Mouse (Mus musculus): Measurements from ENCODE around the gene Rpl36a-ps1. TPM values are rescaled to one million over a fixed set of nuclear protein-coding genes. Genes with fewer than 3 reads are reported as not detected.
"Not testable (repeated sequence)": the region's sequence is repeated elsewhere in the genome, so short reads cannot be mapped to it uniquely, and the experiment has no call there.

Rpl36a-ps1 gene
- total RNA-seq (2021) = 1 to 10 TPM; 1.6 to 1.7 TPM

DNA sequence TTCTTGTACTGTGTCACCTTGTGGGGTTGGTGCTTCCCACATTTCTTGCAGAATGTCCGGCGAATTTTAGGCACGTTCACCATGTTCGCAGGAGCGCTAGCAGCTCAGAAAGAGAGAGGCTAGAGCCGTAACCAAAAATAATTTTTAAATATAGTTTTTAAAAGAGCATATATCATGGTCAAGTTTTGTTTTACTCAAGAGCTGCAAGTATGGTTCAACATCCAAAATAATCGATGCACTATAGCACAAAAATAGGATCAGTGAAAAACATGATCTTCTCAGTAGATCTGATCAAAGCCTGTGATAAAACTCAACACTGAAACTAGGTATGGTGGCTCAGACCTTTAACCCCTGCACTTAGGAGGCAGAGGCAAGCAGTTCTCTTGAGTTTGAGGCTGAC, at the start of gene Rpl36a-ps1:
Gene Rpl36a-ps1 (minus strand): TSS at position 101 of the 400 bp plus-strand sequence.
- no peak for DNase-seq (ENCODE audit: low spot score)
- intact Hi-C loops (cut with DNase I) = no loop called here

DNA sequence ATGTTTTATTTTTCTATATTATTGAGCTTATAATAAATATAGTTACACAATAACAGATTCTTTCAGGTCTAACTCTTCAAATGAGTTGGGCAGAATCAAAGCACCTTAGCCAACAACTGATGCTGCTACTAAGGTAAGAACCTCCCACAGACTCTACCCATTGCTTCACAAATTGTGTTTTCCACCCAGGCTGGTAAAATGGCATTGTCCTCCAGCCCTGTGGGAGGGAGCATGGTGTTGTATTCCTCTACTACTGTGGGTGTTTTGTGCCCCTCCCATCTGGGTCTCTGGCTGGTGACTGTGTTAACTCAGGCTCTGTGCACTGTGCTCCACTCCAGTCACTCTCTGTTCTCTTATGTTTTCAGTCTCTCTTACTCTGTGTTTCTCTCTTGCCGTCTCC, 49.4 kb upstream of the Rpl36a-ps1 start:
- DNase-seq (ENCODE audit: low spot score) = no peak
- intact Hi-C loops (cut with DNase I) = no loop called here

DNA sequence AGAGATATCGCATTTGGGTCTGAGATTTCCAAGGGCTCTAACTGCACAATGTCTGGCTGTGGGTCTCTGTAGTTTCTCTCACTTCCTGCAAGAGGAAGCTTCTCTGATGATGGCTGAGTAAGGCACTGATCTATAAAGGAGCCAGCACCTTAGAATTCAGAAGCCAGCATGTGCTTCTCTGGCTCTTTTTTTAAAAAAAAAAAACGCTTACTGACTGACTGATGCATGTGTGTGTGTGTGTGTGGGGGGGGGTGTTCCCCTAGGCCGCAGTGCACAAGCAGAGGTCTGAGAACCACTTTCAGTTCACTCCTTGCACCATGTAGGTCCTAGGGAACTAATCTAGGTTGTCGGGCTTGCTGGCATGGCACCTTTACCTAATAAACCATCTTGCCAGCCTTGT, 47.3 kb upstream of the Rpl36a-ps1 start:
- intact Hi-C loops (cut with DNase I) = no loop called here

DNA sequence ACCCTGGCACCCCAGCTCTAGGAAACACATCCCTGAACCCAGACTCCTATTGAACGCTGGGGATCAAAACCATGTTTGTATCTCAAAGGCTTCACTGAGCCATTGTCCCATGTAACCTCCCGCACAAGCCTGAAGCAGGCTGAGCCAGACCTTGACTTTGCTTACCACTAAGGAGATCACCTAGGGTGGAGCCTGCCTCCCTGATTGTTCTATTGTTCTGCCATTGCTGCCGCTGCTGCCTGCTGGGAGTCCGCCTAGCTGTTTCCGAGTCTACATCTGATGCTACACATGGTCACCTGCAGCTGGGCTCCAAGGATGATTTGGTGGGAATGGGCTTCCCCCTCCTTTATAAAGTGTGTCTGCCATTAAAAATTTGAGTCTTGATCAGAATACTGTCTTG, 45.2 kb upstream of the Rpl36a-ps1 start:
- intact Hi-C loops (cut with DNase I) = not testable (repeated sequence)

More for the DNA sequence above, 47.3 kb upstream of the Rpl36a-ps1 start:
- DNase-seq (ENCODE audit: low spot score) = no peak

DNA sequence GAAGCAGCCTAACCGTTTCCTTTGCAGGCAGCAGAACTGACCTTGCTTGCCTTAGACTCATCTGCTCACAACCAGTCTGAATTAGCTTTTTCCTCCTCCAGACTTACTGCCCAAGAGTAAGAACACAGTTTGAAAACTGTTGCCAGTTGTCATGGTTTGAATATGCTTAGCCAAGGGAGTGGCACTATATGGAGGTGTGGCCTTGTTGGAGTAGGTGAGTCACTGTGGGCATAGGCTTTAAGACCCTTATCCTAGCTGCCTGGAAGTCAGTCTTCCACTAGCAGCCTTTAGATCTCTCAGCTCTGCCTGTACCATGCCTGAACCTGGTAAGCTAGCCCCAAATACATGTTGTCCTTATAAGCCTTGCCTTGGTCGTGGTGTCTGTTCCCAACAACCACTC, 43.6 kb upstream of the Rpl36a-ps1 start:
- intact Hi-C loops (cut with DNase I) = no loop called here
- no peak for DNase-seq (ENCODE audit: low spot score)

More for the DNA sequence above, 45.2 kb upstream of the Rpl36a-ps1 start:
- DNase-seq (ENCODE audit: low spot score) = not testable (repeated sequence)

DNA sequence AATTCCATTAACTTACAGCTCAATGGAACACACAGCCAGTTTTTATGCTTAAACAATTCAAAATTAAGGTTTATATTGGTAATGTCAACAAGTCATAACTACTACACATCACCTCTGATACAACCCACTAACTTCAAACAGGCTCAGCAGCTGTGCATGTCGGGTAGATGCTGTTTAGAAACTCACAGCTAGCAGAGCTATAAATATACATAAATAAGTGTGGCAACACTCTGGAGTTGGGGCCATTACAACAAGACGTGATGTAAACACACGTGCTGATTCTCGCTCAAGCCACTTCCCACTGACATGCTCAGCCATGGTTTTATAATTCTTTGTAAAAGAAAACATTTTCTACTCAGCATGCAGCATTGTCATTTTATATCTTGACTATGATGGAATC, 41.9 kb upstream of the Rpl36a-ps1 start:
- no peak for DNase-seq (ENCODE audit: low spot score)
- intact Hi-C loops (cut with DNase I) = no loop called here

DNA sequence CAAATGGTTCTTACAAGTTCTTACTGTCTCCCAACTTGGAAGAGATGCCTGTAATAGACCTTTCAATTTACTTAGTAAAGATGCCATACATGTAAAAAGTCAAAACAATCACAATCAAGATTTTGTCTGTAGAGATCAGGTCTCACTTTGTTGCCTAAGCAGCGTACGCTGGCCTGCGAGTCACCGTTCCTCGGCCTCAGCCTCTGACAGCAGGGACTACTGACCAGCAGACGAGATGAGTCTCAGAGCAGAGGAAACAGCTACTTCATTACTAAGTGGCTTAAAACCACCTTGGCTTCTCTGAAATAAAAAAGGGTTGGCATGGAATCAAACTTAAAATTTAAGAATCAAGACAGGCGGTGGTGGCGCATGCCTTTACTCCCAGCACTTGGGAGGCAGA, 40.7 kb upstream of the Rpl36a-ps1 start:
- intact Hi-C loops (cut with DNase I); DNase-seq (ENCODE audit: low spot score): not testable (repeated sequence)

DNA sequence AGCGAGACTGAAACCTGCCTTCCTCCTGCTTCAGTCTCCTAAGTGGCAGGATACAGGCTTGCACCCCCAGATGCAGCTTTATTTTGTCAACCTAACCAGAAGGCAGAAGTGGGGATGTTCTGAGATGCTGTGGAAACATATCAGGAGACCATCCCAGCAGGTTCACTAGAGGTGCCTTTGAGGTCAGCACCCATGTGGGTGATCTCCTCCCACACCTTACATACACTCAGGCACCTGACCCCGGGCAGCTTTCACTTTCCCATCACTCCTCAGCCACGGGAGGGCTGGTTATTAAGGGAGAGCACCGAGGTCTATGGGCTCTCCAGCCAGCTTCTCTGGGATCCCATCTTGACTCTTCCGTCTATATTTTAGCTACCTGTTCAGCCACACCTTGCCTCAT, 38.5 kb upstream of the Rpl36a-ps1 start:
- intact Hi-C loops (cut with DNase I) = no loop called here
- no peak for DNase-seq (ENCODE audit: low spot score)

DNA sequence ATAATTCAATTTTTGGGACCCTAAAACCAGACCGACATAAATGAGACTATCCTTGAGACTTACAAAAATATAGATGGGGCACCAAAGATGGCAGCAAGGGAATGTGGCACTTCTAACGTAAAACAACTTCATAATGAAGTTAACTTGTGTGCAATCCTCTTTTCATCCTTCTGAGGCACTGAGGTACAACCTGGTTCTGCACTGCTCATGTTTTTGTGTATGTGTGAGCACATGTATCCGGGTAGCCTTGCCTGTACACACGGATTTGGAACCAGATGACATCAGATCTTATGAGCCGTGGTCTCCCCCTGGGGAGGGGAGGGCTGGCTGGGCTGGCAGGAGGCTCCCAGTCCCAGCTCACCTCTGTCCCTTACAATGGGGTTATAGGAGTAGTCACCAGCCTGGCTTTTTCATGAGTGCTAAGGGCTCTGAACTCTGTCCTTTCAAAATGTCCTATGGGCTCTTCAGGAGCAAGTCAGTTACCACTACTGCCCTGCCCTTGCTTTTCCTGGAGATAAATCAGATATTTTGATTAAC, 37.3 kb upstream of the Rpl36a-ps1 start:
- intact Hi-C loops (cut with DNase I) = no loop called here
- DNase-seq (ENCODE audit: low spot score) = no peak

DNA sequence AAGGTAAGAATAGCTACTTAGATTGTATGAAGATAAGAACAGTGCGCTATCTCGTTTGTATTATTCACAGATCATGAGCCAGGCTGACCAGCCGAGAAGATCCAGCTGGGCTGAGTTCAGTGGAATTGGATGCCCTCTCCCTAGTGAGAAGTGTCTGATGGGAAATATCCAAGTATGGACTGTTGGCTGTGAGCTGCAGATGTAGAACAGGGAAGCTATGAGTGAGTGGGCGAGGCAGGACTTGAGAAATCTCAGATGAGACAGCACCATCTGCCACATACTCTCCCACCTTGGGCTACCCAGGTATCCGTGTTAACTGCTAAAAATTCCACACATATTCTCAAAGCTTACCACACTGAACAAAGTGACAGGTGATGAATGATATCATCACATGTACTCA, 35.9 kb upstream of the Rpl36a-ps1 start:
- intact Hi-C loops (cut with DNase I) = loop anchor here (10.0 kb wide), 1 partner anchor 1475 kb away; no protein-coding TSS in a partner anchor
- DNase-seq (ENCODE audit: low spot score) = no peak

DNA sequence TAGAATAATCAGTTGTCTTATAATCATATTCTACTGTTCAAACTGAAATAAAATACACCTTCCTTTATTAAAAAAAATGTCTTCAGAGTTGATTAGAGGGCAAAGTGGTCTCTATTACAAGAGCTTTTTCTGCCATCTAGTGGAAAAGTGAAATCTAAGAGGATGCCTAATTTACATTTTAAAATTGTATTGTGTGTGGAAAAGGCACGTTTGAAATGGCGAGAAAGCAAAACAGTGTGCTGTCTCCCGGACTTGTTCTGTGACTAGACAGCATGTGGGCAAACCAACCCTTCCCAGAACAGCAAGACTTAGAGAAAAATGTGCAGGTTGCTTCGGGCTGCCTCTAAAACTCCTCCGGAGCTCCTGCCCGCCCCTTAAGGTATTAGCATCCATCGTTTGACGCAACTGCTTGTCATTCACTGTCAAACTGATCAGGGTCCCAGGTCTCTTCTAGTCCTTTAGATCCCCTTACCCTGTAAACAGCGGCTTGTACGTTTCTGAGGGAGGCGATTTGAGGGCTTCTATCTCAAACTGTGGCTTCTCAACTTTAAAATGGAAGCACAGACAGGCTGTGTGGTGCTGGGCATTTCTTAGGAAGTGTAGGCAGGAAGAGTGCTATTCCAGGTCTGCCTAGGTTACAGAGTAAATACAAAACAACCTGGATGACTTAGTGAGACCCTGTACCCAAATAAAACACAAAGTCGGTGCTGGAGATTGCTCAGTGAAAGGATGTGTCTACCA, 28.4 kb upstream of the Rpl36a-ps1 start:
- intact Hi-C loops (cut with DNase I) = loop anchor here (10.0 kb wide), 1 partner anchor 1468 kb away; no protein-coding TSS in a partner anchor

DNA sequence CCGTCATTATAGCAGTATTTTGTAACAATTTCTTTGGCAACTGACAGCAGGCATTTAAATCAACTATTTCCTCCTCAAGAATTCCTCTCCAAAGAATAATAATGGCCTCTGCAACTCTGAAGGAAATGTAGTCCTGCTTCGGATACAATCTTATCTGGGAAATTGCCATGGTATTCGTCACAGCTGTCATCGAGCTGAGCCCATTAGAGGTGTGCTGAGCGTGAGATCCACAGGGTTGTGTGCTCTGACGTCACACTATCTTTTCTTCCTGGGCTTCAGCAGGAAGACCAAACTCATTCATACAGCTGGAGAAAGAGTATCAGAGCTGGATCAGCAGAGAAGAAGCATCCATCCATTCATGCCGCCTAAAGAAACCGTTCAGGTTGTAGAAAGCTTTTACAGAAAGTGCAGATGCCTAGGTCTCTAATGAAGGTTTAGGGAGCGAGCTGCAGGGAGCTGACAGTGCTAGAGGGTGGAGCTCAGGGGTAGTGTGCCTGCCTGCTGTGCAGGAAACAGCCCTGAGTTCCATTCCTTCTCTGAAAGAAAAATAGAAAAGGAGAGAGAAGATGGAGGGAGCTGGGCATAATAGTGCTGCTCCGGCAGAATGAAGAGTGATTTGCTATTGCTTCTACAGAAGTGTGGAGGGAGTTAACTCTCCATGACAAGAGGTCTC, 25.2 kb upstream of the Rpl36a-ps1 start:
- no peak for DNase-seq (ENCODE audit: low spot score)
- intact Hi-C loops (cut with DNase I) = no loop called here

More for the DNA sequence above, 28.4 kb upstream of the Rpl36a-ps1 start:
- DNase-seq (ENCODE audit: low spot score) = no peak

DNA sequence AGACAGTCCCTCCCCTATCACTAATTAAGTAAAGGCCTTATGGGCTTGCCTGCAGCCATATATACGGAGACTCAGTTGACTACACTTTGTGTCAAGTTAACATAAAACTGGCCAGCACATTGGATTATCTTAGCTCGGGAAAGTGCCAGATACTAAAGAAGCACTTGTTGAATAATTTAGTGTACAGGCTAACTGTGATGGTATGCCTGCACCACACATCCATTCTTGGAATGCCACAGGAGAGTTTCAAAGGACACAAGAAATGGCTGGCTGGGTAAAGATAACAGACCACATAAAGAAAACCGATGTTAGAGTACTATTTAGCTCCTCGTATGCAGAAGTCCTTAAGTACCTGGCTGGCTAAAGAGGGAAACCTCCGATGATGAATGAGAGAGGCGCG, 24.6 kb upstream of the Rpl36a-ps1 start:
- intact Hi-C loops (cut with DNase I) = no loop called here
- no peak for DNase-seq (ENCODE audit: low spot score)

DNA sequence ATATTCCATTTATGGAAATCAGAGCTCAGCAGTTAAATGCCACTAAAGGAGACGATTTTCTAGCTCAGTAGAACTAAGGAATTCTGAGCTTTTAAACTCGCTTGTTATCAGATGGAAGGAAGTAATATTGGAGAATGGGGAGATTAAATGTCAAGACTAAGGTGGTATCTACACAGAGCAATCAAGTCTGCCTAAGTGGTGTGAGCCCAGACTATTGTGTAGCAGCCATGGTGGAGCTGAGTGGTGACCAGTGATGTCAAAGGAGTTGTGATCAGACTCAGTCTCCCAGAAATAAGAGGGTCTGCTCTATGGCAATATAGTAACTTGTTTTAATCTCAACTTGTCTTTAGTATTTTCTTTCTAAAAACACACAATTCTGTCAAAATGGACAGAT, 16.8 kb upstream of the Rpl36a-ps1 start:
- intact Hi-C loops (cut with DNase I) = no loop called here
- no peak for DNase-seq (ENCODE audit: low spot score)

DNA sequence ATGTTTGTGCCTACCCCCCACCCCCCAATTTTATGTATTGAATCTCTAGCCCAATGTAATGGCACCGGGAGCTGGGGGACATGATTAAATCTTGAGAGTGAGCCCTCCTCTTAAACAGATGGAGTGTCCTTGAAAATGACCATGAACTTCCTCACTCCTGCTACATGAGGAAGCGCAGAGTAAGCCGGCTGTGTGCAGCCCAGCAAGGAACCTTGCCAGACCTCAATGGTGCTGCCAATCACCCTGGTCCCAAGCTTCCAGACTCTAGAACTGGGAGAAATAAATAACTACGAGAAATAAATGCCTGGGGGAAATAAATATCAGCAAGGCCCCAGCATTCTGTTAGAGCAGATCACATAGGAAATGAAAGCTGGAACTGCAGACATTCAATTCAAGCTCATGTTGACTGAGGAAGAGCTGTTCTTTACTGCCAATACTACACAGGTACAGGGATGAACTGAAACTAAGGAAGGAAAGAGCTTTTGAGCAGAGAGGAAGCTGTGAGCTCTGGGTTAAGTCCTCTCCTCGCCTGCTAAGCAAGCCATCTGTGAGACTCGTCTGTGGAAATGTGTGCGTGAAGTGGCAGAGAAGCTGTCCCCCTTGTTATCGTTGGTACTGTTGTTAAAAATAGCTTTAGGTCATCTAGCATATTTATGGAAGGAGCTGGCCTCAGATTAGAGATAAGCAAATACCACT, 16.3 kb upstream of the Rpl36a-ps1 start:
- intact Hi-C loops (cut with DNase I) = no loop called here
- no peak for DNase-seq (ENCODE audit: low spot score)

DNA sequence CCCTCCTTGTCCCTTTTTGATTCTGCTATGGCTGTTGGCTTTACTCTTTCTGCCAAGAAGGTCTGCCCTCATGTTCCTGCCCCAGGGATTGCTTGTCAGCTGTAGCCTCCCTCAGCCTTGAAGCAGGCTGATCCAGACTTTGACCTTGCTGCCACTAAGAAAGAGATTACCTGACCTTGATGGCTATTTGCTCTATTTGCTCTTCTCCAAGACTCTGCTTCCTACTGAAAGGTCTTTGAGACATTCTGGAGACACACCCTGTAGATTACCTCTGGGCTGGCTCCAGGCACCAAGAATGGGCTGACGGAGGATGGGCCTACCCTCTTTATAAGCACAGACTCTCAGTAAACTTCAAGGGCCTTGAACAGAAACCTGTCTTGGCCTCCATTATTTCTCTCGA, 1.6 kb downstream of the Rpl36a-ps1 start:
- intact Hi-C loops (cut with DNase I) = no loop called here
- no peak for DNase-seq (ENCODE audit: low spot score)

DNA sequence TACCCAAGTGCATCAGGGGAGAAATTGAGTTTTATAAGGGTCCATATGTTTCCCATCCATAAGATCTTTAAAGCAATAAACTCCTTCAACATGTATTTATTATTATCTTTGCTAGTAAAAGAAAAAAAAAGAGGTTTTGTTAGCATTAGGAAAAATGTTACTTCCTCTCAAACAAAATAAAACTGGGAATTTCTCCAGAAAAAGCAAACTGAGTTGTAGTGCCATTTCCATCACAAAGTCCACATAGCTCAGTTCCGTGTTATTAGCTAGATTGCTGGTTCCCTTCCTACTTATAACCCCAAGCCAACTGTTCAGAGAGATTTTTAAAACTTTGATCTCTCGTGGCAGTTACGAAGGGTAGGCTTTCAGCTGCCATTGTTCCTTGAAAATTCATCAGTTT, 3.5 kb downstream of the Rpl36a-ps1 start:
- no peak for DNase-seq (ENCODE audit: low spot score)
- intact Hi-C loops (cut with DNase I) = no loop called here

DNA sequence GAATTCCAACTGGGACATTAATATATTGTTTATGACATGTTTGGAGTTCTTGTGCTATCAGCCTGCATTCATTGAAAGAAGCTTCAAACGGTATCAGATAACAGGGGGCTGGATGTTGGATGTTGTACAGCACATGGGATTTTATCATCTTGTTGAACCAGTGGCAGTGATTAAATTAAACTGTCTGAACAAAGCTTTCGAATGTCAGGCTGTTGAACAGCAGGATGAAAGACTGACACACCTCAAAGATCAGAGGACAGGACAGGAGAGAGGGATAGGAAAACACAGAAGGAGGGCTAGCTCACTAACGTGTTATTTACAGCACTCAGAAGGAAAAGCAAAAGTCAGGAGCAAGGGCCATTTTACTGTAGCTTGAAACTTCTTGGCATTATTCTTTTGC, 4.3 kb downstream of the Rpl36a-ps1 start:
- DNase-seq (ENCODE audit: low spot score) = no peak
- intact Hi-C loops (cut with DNase I) = no loop called here

DNA sequence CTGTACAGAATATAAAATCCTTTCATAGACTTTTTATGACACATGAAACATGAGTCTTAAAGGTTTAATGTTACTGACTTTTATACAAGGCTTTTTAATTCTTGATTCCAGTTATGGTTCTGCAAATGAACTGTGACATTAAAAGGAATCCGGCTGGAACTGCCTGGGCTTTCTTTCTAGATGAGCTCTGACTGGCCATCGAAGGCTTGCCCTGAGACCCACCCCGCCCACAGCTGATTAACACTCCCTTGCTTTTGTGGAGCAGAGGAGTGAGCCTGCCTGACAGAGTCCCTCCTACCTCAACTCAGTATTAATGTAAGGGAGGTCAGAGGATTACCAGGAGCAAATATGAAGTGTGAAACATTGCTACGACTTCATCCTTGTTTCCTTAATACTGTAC, 22.2 kb downstream of the Rpl36a-ps1 start:
- DNase-seq (ENCODE audit: low spot score) = no peak
- intact Hi-C loops (cut with DNase I) = no loop called here

DNA sequence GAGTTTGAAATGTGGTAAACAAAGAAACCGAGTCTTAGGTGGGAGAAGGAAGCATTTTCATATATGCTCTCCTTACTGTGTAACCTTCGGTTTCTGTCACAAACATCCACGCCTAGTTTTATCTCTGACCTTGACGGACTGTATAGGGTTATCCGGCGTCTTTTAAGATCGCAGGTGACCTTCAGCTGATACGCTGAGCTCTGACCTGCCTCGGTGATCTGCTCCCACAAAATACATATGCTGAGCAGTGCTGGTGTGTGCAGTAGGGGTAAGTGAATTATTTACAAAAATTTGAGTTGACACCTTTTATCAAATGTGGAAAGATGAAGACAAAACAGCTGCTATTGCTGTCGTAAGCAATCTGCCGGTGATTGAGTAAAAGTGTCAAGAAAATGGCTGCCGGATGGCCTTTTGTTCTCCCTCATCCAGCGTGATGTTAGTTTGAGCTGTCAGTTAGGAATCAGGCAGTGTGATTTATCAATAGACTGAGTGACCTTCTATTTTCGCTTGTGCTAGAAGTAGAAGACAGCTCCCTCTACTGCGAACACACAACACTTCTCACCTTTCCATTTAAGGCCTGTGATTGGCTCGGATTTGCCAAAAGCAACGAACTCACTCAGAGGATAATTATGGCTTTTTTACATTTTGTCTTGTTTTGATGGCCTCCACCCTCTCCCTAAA, 35.0 kb downstream of the Rpl36a-ps1 start:
- DNase-seq (ENCODE audit: low spot score) = no peak
- intact Hi-C loops (cut with DNase I) = no loop called here

All from heart, postnatal 25 days (tissue).